In genomic region chr9:18779476-18779875, GRCm38 (mm10) we compare ENCODE assay signal across 8 mouse cellular contexts. TPM values are rescaled to one million over a fixed set of nuclear protein-coding genes. Genes with fewer than 3 reads are reported as not detected.
DNase-seq lines count a peak whose midpoint lies in the region; ATAC-seq lines count a peak whose summit lies in the region.

No protein-coding gene starts in this region.

- H3K4me3 ChIP-seq in neural tube, embryonic 12.5 days = no peak overlapping the region
- H3K4me3 ChIP-seq in forebrain, embryonic 13.5 days = no peak overlapping the region

- H3K27me3 ChIP-seq in neural tube, embryonic 12.5 days (replicated peaks) = no peaks in the 10 kb centered on the region
- H3K27me3 ChIP-seq in forebrain, embryonic 13.5 days = no peaks in the 10 kb centered on the region

- WGBS in neural tube, embryonic 12.5 days = 70% methylated on average over 24 of the region's 24 CpGs
- 78% methylated on average over 24 of the region's 24 CpGs for WGBS in forebrain, embryonic 13.5 days

- H3K9me3 ChIP-seq in neural tube, embryonic 12.5 days = no peaks in the 10 kb centered on the region
- H3K9me3 ChIP-seq in forebrain, embryonic 13.5 days (replicated peaks) = no peaks in the 10 kb centered on the region; the same call in 1 of the 2 replicates

- no peaks in the 10 kb centered on the region for H3K4me1 ChIP-seq in neural tube, embryonic 12.5 days
- no peaks in the 10 kb centered on the region for H3K4me1 ChIP-seq in forebrain, embryonic 13.5 days

- H3K9ac ChIP-seq in neural tube, embryonic 12.5 days = no peak overlapping the region
- H3K9ac ChIP-seq in forebrain, embryonic 13.5 days = no peak overlapping the region

- H3K36me3 ChIP-seq in neural tube, embryonic 12.5 days = no peaks in the 10 kb centered on the region
- no peaks in the 10 kb centered on the region for H3K36me3 ChIP-seq in forebrain, embryonic 13.5 days (ENCODE audit: poor library complexity, severe bottlenecking)

- ATAC-seq in neural tube, embryonic 12.5 days (ENCODE audit: low FRiP score, low read depth) = peak; percentile 65
- peak; percentile 75 for ATAC-seq in forebrain, embryonic 13.5 days
- no peak for ATAC-seq in inflammation-experienced regulatory T-cells, adult 6 months

- 0 out of 2 replicates have a peak overlapping the region, but pooled peaks have one; percentile 9 for H3K4me2 ChIP-seq in neural tube, embryonic 12.5 days (replicated peaks)
- no peak overlapping the region for H3K4me2 ChIP-seq in forebrain, embryonic 13.5 days

- DNase-seq in neural tube, embryonic 10.5 days (ENCODE audit: extremely low spot score, low spot score) = no peak
- peak; percentile 27 to 42 for DNase-seq in left cerebral cortex, adult 18-20 months (ENCODE audit: low spot score in 2 of 2)
- peak; percentile 43 for DNase-seq in testis, postnatal 10 days (ENCODE audit: low spot score)
- DNase-seq in lung, postnatal 4 days = no peak
- DNase-seq in thymus, postnatal 36 days = no peak

- no peak overlapping the region for H3K27ac ChIP-seq in neural tube, embryonic 12.5 days
- H3K27ac ChIP-seq in forebrain, embryonic 13.5 days = no peak overlapping the region

RNA-seq across cellular contexts. Expression of gene Olfr24, which starts 15.7 kb away (rescaled TPM):
- polyA plus RNA-seq in neural tube, embryonic 12.5 days (2016; fragmentation: Nextera tagmentation; extraction: Ambion mirVana) = not detected in 2 replicates
- not detected in 2 replicates for polyA plus RNA-seq in forebrain, embryonic 13.5 days (2015; fragmentation: Nextera tagmentation; extraction: Ambion mirVana)
- total RNA-seq in left cerebral cortex, adult 18-20 months (2021) = not detected
- polyA plus RNA-seq in inflammation-experienced regulatory T-cells, adult 6 months (2017; shearing (Covaris generic)) = not detected

RNA-seq across cellular contexts. Expression of gene Olfr828, which starts 39.9 kb away (rescaled TPM):
- not detected in 2 replicates for polyA plus RNA-seq in neural tube, embryonic 12.5 days (2016; fragmentation: Nextera tagmentation; extraction: Ambion mirVana)
- polyA plus RNA-seq in forebrain, embryonic 13.5 days (2015; fragmentation: Nextera tagmentation; extraction: Ambion mirVana) = not detected in 2 replicates
- total RNA-seq in left cerebral cortex, adult 18-20 months (2021) = not detected
- polyA plus RNA-seq in inflammation-experienced regulatory T-cells, adult 6 months (2017; shearing (Covaris generic)) = not detected

Comparison
In these comparisons a context has a peak if more than half of its experiments do, and no peak if none do; other contexts are left out.
1. DNase-seq: peak in left cerebral cortex, adult 18-20 months (2 of 2) and testis, postnatal 10 days (single experiment); none in neural tube, embryonic 10.5 days (single experiment), lung, postnatal 4 days (0 of 2) and thymus, postnatal 36 days (0 of 2).